Mouse (Mus musculus) embryonic fibroblast, embryonic 13.5 days (primary cell): ENCODE results near the gene Rabgap1l. TPM values are rescaled to one million over a fixed set of nuclear protein-coding genes. Genes with fewer than 3 reads are reported as not detected.

Source experiments
- H3K27ac ChIP-seq: 2 replicates; pipeline ENCODE4 v1.5.1; 2012; ENCODE audit warnings: low read length, control low read depth, inconsistent platforms; ENCODE audit not compliant: insufficient read depth
- H3K4me1 ChIP-seq: 2 replicates; pipeline ENCODE4 v1.6.1; 2011; ENCODE audit warnings: low read length; ENCODE audit not compliant: control insufficient read depth, insufficient read depth
- H3K4me3 ChIP-seq: 2 replicates; pipeline ENCODE4 v1.5.1; 2011; ENCODE audit warnings: mild to moderate bottlenecking, control low read depth, low read length; ENCODE audit not compliant: insufficient read depth
- CTCF ChIP-seq: IDR thresholded peaks from 2 replicates; pipeline ENCODE4 v1.5.1; 2011; ENCODE audit warnings: mild to moderate bottlenecking, control low read depth, low read length, moderate library complexity, borderline replicate concordance; ENCODE audit not compliant: insufficient read depth
- POLR2A ChIP-seq: IDR thresholded peaks from 2 replicates; pipeline ENCODE4 v1.6.1; 2011; ENCODE audit warnings: low read depth, mild to moderate bottlenecking, control low read depth, low read length, moderate library complexity
- polyA plus RNA-seq: library from polyadenylated mRNA; stranded (reverse); fragments of >200 nt; gene quantifications from 2 replicates; pipeline ENCODE4 v1.2.4, GENCODE M21; 2011; ENCODE audit warnings: low read depth; ENCODE audit not compliant: missing spikeins, insufficient read length

Rabgap1l gene
- polyA plus RNA-seq, 1 experiment = 43.2 TPM

DNA sequence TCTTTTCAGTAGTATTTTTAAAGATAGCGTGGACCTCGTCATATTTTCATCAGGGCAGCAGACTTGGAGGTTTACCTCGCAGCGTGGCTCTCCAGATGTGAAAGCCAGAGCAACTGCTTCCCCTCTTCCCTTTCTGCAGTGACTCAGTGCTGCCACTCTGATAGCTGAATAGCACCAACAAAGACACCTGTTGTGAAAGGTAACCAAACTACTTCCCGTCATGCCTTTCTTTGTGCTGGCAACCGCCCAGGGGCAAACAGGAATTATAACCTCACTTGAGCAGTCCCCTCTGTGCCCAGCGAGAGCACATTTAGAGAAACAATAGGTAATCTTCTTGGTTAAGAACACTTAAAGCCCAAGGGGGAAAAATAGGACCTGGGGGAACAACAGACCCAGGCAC lies 484.0 kb downstream of the Rabgap1l start:
- no peak for TF ChIP-seq POLR2A
- TF ChIP-seq CTCF = no peak
- no peak overlapping the region for H3K27ac ChIP-seq
- H3K4me3 ChIP-seq = no peak overlapping the region
- H3K4me1 ChIP-seq = no peaks in the 10 kb centered on the region

DNA sequence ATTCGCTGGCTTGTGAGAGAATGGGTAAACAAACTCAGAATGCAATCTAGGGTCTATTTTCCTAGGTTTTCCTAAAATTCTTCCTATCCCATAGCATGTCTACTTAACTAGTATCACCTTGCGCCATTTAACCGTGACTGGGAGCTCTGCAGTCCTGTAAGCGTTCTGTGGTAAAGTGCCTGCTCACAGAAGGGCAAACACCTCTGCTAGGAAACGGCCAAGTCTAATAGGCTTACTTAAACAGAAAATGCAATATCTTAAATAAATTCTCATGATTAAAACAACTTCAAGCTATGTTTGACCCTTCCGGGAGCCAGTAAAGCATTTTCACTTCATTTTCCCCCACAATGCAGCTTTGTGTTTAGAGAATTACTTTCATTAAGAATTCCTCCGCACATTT lies 484.5 kb downstream of the Rabgap1l start:
- no peaks in the 10 kb centered on the region for H3K4me1 ChIP-seq
- no peak for TF ChIP-seq POLR2A
- TF ChIP-seq CTCF = no peak
- H3K4me3 ChIP-seq = no peak overlapping the region
- H3K27ac ChIP-seq = no peak overlapping the region

- TF ChIP-seq POLR2A (no peak), CTCF (no peak)
- H3K4me3 ChIP-seq = no peak overlapping the region
- no peaks in the 10 kb centered on the region for H3K4me1 ChIP-seq
- H3K27ac ChIP-seq = no peak overlapping the region
These were observed 486.0 kb downstream of the Rabgap1l start for GRCm38 (mm10) chr1:160306866-160307616.

GRCm38 (mm10) chr1:160306336-160306735 lies 486.7 kb downstream of the Rabgap1l start:
- no peak for TF ChIP-seq POLR2A
- no peak for TF ChIP-seq CTCF
- Histone ChIP-seq H3K4me1 (no peaks in the 10 kb centered on the region), H3K4me3 (no peak overlapping the region), H3K27ac (no peak overlapping the region)

- Histone ChIP-seq H3K4me1 (no peaks in the 10 kb centered on the region), H3K4me3 (no peak overlapping the region)
- TF ChIP-seq CTCF (no peak), POLR2A (no peak)
These were observed 487.2 kb downstream of the Rabgap1l start for GRCm38 (mm10) chr1:160305826-160306225.

DNA sequence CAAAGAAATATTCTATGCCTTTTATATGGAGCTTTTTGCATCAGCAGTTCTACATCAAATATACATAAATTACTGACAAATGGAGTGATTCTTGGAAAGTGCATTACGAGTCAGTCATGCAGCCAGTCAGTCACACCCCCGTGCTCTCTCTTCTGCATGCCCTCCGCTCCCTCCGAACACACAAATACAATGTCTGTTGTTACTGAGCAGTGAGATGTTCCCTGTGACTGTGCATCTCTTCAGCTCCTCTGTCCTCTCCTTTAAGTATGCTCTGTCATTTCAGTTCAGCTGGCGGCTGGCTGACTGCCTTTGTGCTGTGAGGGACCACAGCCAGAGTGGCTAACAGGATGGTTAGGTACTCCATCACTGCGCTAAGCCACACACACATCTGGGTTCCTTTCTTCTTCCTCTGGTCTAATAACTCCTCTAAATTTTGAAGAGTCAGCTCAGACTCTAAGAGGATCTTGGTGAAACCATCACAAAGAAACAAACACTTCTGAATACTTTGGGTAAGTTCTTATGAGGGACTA lies 488.0 kb downstream of the Rabgap1l start:
- no peak for TF ChIP-seq CTCF
- no peak for TF ChIP-seq POLR2A
- H3K27ac ChIP-seq = no peak overlapping the region
- no peaks in the 10 kb centered on the region for H3K4me1 ChIP-seq
- no peak overlapping the region for H3K4me3 ChIP-seq

More at GRCm38 (mm10) chr1:160305826-160306225, 487.2 kb downstream of the Rabgap1l start:
- no peak overlapping the region for H3K27ac ChIP-seq

- Histone ChIP-seq H3K4me1 (peaks cover 2% of the 10 kb centered on the region), H3K27ac (no peak overlapping the region), H3K4me3 (no peak overlapping the region)
- TF ChIP-seq POLR2A = no peak
- TF ChIP-seq CTCF = no peak
These were observed 490.7 kb downstream of the Rabgap1l start for GRCm38 (mm10) chr1:160302268-160302667.

GRCm38 (mm10) chr1:160301156-160301555 lies 491.9 kb downstream of the Rabgap1l start:
- H3K4me3 ChIP-seq = no peak overlapping the region
- TF ChIP-seq CTCF (no peak), POLR2A (no peak)
- peaks cover 3% of the 10 kb centered on the region for H3K4me1 ChIP-seq
- no peak overlapping the region for H3K27ac ChIP-seq

- TF ChIP-seq CTCF = no peak
- no peak for TF ChIP-seq POLR2A
- H3K4me1 ChIP-seq = peaks cover 3% of the 10 kb centered on the region
- H3K27ac ChIP-seq = no peak overlapping the region
- H3K4me3 ChIP-seq = no peak overlapping the region
These were observed 492.3 kb downstream of the Rabgap1l start for GRCm38 (mm10) chr1:160300704-160301103.

DNA sequence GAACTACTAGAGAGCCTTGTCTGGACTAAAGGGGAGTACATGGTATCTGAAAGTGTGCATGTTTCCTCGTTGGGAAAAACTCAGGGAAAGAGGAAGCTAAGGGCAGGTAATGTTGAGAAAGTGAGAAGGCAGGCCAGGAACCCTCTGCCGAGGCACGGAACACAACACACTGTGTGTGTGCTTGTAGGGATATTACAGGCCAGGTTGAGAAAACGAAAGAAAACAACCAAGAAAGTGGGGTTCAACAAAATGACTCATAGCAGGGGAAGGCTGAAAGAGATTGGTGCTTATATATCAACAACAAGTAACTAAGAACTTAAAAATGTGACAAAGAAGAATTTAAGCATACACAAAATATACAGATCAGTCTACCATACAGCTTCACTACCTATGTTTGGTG lies 493.0 kb downstream of the Rabgap1l start:
- TF ChIP-seq POLR2A (no peak), CTCF (no peak)

GRCm38 (mm10) chr1:160298893-160299292 lies 494.1 kb downstream of the Rabgap1l start:
- H3K4me1 ChIP-seq = peaks cover 3% of the 10 kb centered on the region
- H3K4me3 ChIP-seq = no peak overlapping the region
- TF ChIP-seq POLR2A = no peak
- no peak for TF ChIP-seq CTCF
- H3K27ac ChIP-seq = no peak overlapping the region

More for the DNA sequence above, 493.0 kb downstream of the Rabgap1l start:
- Histone ChIP-seq H3K4me1 (peaks cover 3% of the 10 kb centered on the region), H3K27ac (no peak overlapping the region), H3K4me3 (no peak overlapping the region)
